Mouse (Mus musculus): Measurements from ENCODE around the gene Coa5. TPM values are rescaled to one million over a fixed set of nuclear protein-coding genes. Genes with fewer than 3 reads are reported as not detected.

Coa5 gene
- 59.4 and 73.9 TPM in 2 replicates for polyA plus RNA-seq (2014; fragmentation: Nextera tagmentation; extraction: Ambion mirVana)

- ATAC-seq (ENCODE audit: low FRiP score, low TSS enrichment), result peak; percentile 99
- 3% methylated on average over 57 of the region's 57 CpGs for WGBS
- H3K9ac ChIP-seq (replicated peaks; ENCODE audit: low read length), result peak within 1 kb of the TSS; percentile 77
Measured at GRCm38 (mm10) chr1:37429366-37430296, at the start of gene Coa5, which contains the start of gene Unc50. Gene Coa5 (minus strand): TSS chr1:37430103. Gene Unc50 (plus strand): TSS chr1:37430139.

GRCm38 (mm10) chr1:37479074-37479473 lies 49.2 kb upstream of the Coa5 start:
- Histone ChIP-seq H3K4me1 (ENCODE audit: control insufficient read depth, insufficient read depth, low read length) (no peaks in the 10 kb centered on the region), H3K9me3 (ENCODE audit: control insufficient read depth, low read length) (no peaks in the 10 kb centered on the region), H3K36me3 (ENCODE audit: control insufficient read depth, insufficient read depth, low read length) (no peaks in the 10 kb centered on the region), H3K27ac (replicated peaks; ENCODE audit: low read depth, low read length) (no peak overlapping the region), H3K4me2 (ENCODE audit: low read length) (no peak overlapping the region), H3K4me3 (replicated peaks; ENCODE audit: low read depth, low read length) (no peak overlapping the region), H3K9ac (replicated peaks; ENCODE audit: low read length) (no peak overlapping the region), H3K27me3 (ENCODE audit: control insufficient read depth, insufficient read depth, low read length) (no peaks in the 10 kb centered on the region)
- DNase-seq (peak; percentile 26), ATAC-seq (ENCODE audit: low FRiP score, low TSS enrichment) (no peak)
- 66% methylated on average over 9 of the region's 9 CpGs for WGBS

More at GRCm38 (mm10) chr1:37429366-37430296, at the start of gene Coa5, which contains the start of gene Unc50:
- Histone ChIP-seq H3K27me3 (ENCODE audit: control insufficient read depth, insufficient read depth, low read length) (no peaks in the 10 kb centered on the region), H3K4me3 (replicated peaks; ENCODE audit: low read depth, low read length) (peak within 1 kb of the TSS; percentile 93), H3K36me3 (ENCODE audit: control insufficient read depth, insufficient read depth, low read length) (peaks cover 47% of the 10 kb centered on the region), H3K4me1 (ENCODE audit: control insufficient read depth, insufficient read depth, low read length) (peaks cover 19% of the 10 kb centered on the region), H3K27ac (replicated peaks; ENCODE audit: low read depth, low read length) (peak within 1 kb of the TSS; percentile 72), H3K4me2 (ENCODE audit: low read length) (peak within 1 kb of the TSS; percentile 92), H3K9me3 (ENCODE audit: control insufficient read depth, low read length) (peaks cover under 1% of the 10 kb centered on the region; the same call in 1 of the 2 replicates)
- DNase-seq, result peak; percentile 97

- Histone ChIP-seq H3K4me2 (ENCODE audit: low read length) (no peak overlapping the region), H3K4me1 (ENCODE audit: control insufficient read depth, insufficient read depth, low read length) (no peaks in the 10 kb centered on the region), H3K9me3 (ENCODE audit: control insufficient read depth, low read length) (no peaks in the 10 kb centered on the region), H3K36me3 (ENCODE audit: control insufficient read depth, insufficient read depth, low read length) (no peaks in the 10 kb centered on the region), H3K27ac (replicated peaks; ENCODE audit: low read depth, low read length) (no peak overlapping the region), H3K9ac (replicated peaks; ENCODE audit: low read length) (0 out of 2 replicates have a peak overlapping the region, but pooled peaks have one; percentile 12), H3K27me3 (ENCODE audit: control insufficient read depth, insufficient read depth, low read length) (no peaks in the 10 kb centered on the region), H3K4me3 (replicated peaks; ENCODE audit: low read depth, low read length) (no peak overlapping the region)
- DNase-seq, result no peak
- ATAC-seq (ENCODE audit: low FRiP score, low TSS enrichment), result no peak
- 78% methylated on average over 7 of the region's 7 CpGs for WGBS
Measured at GRCm38 (mm10) chr1:37478416-37478815, 48.5 kb upstream of the Coa5 start.

GRCm38 (mm10) chr1:37477928-37478327 lies 48.0 kb upstream of the Coa5 start:
- Histone ChIP-seq H3K9ac (replicated peaks; ENCODE audit: low read length) (no peak overlapping the region), H3K27me3 (ENCODE audit: control insufficient read depth, insufficient read depth, low read length) (no peaks in the 10 kb centered on the region), H3K4me1 (ENCODE audit: control insufficient read depth, insufficient read depth, low read length) (no peaks in the 10 kb centered on the region), H3K4me3 (replicated peaks; ENCODE audit: low read depth, low read length) (no peak overlapping the region), H3K9me3 (ENCODE audit: control insufficient read depth, low read length) (no peaks in the 10 kb centered on the region), H3K36me3 (ENCODE audit: control insufficient read depth, insufficient read depth, low read length) (no peaks in the 10 kb centered on the region), H3K4me2 (ENCODE audit: low read length) (no peak overlapping the region), H3K27ac (replicated peaks; ENCODE audit: low read depth, low read length) (no peak overlapping the region)
- WGBS, result 88% methylated on average over 5 of the region's 5 CpGs
- no peak for DNase-seq
- ATAC-seq (ENCODE audit: low FRiP score, low TSS enrichment), result no peak

- H3K27ac ChIP-seq (replicated peaks; ENCODE audit: low read depth, low read length), result no peak overlapping the region
- H3K27me3 ChIP-seq (ENCODE audit: control insufficient read depth, insufficient read depth, low read length), result no peaks in the 10 kb centered on the region
- 94% methylated on average over 5 of the region's 5 CpGs for whole genome bisulfite sequencing
- H3K9me3 ChIP-seq (ENCODE audit: control insufficient read depth, low read length), result no peaks in the 10 kb centered on the region
- H3K4me2 ChIP-seq (ENCODE audit: low read length), result no peak overlapping the region
- no peak overlapping the region for H3K4me3 ChIP-seq (replicated peaks; ENCODE audit: low read depth, low read length)
- ATAC-seq (ENCODE audit: low FRiP score, low TSS enrichment), result no peak
- no peaks in the 10 kb centered on the region for H3K4me1 ChIP-seq (ENCODE audit: control insufficient read depth, insufficient read depth, low read length)
- no peak overlapping the region for H3K9ac ChIP-seq (replicated peaks; ENCODE audit: low read length)
- no peaks in the 10 kb centered on the region for H3K36me3 ChIP-seq (ENCODE audit: control insufficient read depth, insufficient read depth, low read length)
- DNase-seq, result no peak
Measured at GRCm38 (mm10) chr1:37477250-37477649, 47.3 kb upstream of the Coa5 start.

- H3K36me3 ChIP-seq (ENCODE audit: control insufficient read depth, insufficient read depth, low read length), result no peaks in the 10 kb centered on the region
- 90% methylated on average over 3 of the region's 3 CpGs for WGBS
- H3K4me3 ChIP-seq (replicated peaks; ENCODE audit: low read depth, low read length), result no peak overlapping the region
- ATAC-seq (ENCODE audit: low FRiP score, low TSS enrichment), result no peak
- no peak for DNase-seq
- no peak overlapping the region for H3K4me2 ChIP-seq (ENCODE audit: low read length)
- H3K27me3 ChIP-seq (ENCODE audit: control insufficient read depth, insufficient read depth, low read length), result no peaks in the 10 kb centered on the region
- no peaks in the 10 kb centered on the region for H3K9me3 ChIP-seq (ENCODE audit: control insufficient read depth, low read length)
- no peaks in the 10 kb centered on the region for H3K4me1 ChIP-seq (ENCODE audit: control insufficient read depth, insufficient read depth, low read length)
- H3K27ac ChIP-seq (replicated peaks; ENCODE audit: low read depth, low read length), result no peak overlapping the region
- H3K9ac ChIP-seq (replicated peaks; ENCODE audit: low read length), result no peak overlapping the region
Measured at GRCm38 (mm10) chr1:37475312-37475711, 45.4 kb upstream of the Coa5 start.

GRCm38 (mm10) chr1:37474634-37475190 lies 44.8 kb upstream of the Coa5 start:
- ATAC-seq (ENCODE audit: low FRiP score, low TSS enrichment) (no peak), DNase-seq (no peak)
- H3K27me3 ChIP-seq (ENCODE audit: control insufficient read depth, insufficient read depth, low read length), result no peaks in the 10 kb centered on the region
- no peak overlapping the region for H3K4me2 ChIP-seq (ENCODE audit: low read length)
- H3K36me3 ChIP-seq (ENCODE audit: control insufficient read depth, insufficient read depth, low read length), result no peaks in the 10 kb centered on the region
- H3K4me3 ChIP-seq (replicated peaks; ENCODE audit: low read depth, low read length), result no peak overlapping the region
- 91% methylated on average over 6 of the region's 6 CpGs for WGBS
- no peaks in the 10 kb centered on the region for H3K9me3 ChIP-seq (ENCODE audit: control insufficient read depth, low read length)
- H3K4me1 ChIP-seq (ENCODE audit: control insufficient read depth, insufficient read depth, low read length), result no peaks in the 10 kb centered on the region
- H3K9ac ChIP-seq (replicated peaks; ENCODE audit: low read length), result no peak overlapping the region
- H3K27ac ChIP-seq (replicated peaks; ENCODE audit: low read depth, low read length), result no peak overlapping the region

- no peak for ATAC-seq (ENCODE audit: low FRiP score, low TSS enrichment)
- no peak overlapping the region for H3K4me3 ChIP-seq (replicated peaks; ENCODE audit: low read depth, low read length)
- WGBS, result 83% methylated on average over 8 of the region's 8 CpGs
- H3K9ac ChIP-seq (replicated peaks; ENCODE audit: low read length), result no peak overlapping the region
- no peaks in the 10 kb centered on the region for H3K27me3 ChIP-seq (ENCODE audit: control insufficient read depth, insufficient read depth, low read length)
- H3K9me3 ChIP-seq (ENCODE audit: control insufficient read depth, low read length), result no peaks in the 10 kb centered on the region
- no peaks in the 10 kb centered on the region for H3K36me3 ChIP-seq (ENCODE audit: control insufficient read depth, insufficient read depth, low read length)
- H3K27ac ChIP-seq (replicated peaks; ENCODE audit: low read depth, low read length), result no peak overlapping the region
- no peak overlapping the region for H3K4me2 ChIP-seq (ENCODE audit: low read length)
- H3K4me1 ChIP-seq (ENCODE audit: control insufficient read depth, insufficient read depth, low read length), result no peaks in the 10 kb centered on the region
- DNase-seq, result no peak
Measured at GRCm38 (mm10) chr1:37474046-37474445, 44.1 kb upstream of the Coa5 start.
